Mouse (Mus musculus) erythroblast, embryonic 14.5 days (primary cell): Measurements from ENCODE around the gene Chl1. TPM values are rescaled to one million over a fixed set of nuclear protein-coding genes. Genes with fewer than 3 reads are reported as not detected.

ENCODE experiments used
- H3K27me3 ChIP-seq: 2 replicates; pipeline ENCODE4 v1.6.1; 2012; ENCODE audit warnings: inconsistent platforms; ENCODE audit not compliant: control insufficient read depth
- H3K36me3 ChIP-seq: 2 replicates; pipeline ENCODE4 v1.6.1; 2012; ENCODE audit warnings: mild to moderate bottlenecking, inconsistent platforms; ENCODE audit not compliant: control insufficient read depth
- H3K4me1 ChIP-seq: 2 replicates; pipeline ENCODE4 v1.6.1; 2012; ENCODE audit warnings: inconsistent platforms; ENCODE audit not compliant: control insufficient read depth
- H3K4me3 ChIP-seq: replicated peaks from 2 replicates; pipeline ENCODE3; 2012; ENCODE audit warnings: moderate library complexity, mild to moderate bottlenecking, inconsistent platforms
- H3K9me3 ChIP-seq: 2 replicates; pipeline ENCODE4 v1.6.1; 2012; ENCODE audit warnings: low read length, inconsistent platforms, mixed read lengths; ENCODE audit not compliant: control insufficient read depth
- GATA1 ChIP-seq: IDR thresholded peaks from 2 replicates; pipeline ENCODE4 v1.6.1; 2012; ENCODE audit warnings: low read length, inconsistent platforms, mixed read lengths
- TAL1 ChIP-seq: IDR thresholded peaks from 3 replicates; pipeline ENCODE4 v1.6.1; 2012; ENCODE audit warnings: low read length, inconsistent platforms, mixed read lengths
- polyA plus RNA-seq: library from polyadenylated mRNA; stranded (reverse); fragments of >175 nt; gene quantifications from 2 replicates; pipeline ENCODE4 v1.2.3, GENCODE M21; 2012

The Chl1 gene
- polyA plus RNA-seq, 1 experiment: 0.01 TPM

DNA sequence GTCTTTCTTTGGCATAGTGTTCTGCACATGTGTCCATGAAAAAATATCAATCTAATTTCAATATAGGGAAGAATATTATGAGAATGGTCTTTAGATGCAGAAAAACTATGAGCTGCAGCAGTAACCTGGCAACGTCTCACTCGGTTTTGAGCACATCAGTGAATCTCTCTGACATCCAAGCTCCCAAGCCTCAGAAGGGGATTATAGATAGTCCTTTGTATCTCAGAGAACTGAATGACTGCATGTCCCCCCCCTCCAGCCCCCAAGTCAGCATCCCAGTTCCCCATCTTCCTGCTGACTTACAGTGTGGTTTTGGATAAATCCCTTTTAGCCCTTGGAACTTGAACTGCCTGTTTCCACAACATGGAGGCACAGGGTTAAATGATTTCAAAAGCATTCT, 56.9 kb downstream of the Chl1 start:
- Histone ChIP-seq H3K4me1 (no peaks in the 10 kb centered on the region), H3K9me3 (no peaks in the 10 kb centered on the region), H3K36me3 (no peaks in the 10 kb centered on the region), H3K27me3 (no peaks in the 10 kb centered on the region), H3K4me3 (no peak overlapping the region)
- no peak for TF ChIP-seq GATA1
- TF ChIP-seq TAL1: no peak

DNA sequence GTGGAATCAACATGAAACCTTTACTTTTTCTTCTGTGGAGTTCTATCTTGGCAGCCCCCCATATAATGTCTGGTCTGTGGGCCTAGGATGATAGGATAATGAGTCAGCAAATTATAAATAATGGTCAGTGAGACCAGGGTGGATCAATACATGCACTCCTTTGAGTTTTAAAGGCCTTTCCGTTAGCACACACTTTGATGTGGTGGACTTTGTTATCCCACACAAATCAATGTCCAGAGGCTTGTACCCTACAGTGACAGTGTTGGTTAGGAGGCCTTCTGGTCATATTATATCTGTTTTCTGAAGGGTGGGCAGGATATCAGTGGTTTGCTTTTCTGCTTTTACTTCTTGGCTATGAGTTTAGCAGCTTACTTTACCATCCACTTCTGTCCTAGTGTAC, 62.3 kb downstream of the Chl1 start:
- TF ChIP-seq TAL1: no peak
- no peak for TF ChIP-seq GATA1
- Histone ChIP-seq H3K9me3 (no peaks in the 10 kb centered on the region), H3K4me3 (no peak overlapping the region), H3K27me3 (no peaks in the 10 kb centered on the region), H3K4me1 (no peaks in the 10 kb centered on the region), H3K36me3 (no peaks in the 10 kb centered on the region)

DNA sequence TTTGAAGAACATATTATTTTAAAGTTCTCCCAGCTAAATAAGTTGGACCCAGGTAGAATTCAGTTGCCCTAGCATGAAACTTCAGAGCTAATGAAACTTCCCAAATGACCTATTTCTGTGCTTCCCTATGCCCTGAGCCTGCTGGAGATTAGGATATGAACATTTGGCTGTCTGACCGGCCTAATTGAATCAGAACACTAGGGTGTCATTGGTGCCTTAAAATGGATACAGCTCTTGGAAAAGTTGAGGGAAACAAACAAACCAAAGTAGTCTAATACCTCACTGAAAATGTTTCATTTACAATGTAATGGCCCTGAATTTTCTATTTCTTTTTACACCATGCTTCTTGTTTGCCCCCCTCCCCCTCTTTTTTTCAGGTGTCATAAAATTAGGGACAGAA, 73.8 kb downstream of the Chl1 start:
- no peaks in the 10 kb centered on the region for H3K9me3 ChIP-seq
- no peaks in the 10 kb centered on the region for H3K27me3 ChIP-seq
- H3K4me1 ChIP-seq: no peaks in the 10 kb centered on the region
- H3K36me3 ChIP-seq: no peaks in the 10 kb centered on the region
- TF ChIP-seq TAL1 (no peak), GATA1 (no peak)
- H3K4me3 ChIP-seq: no peak overlapping the region

DNA sequence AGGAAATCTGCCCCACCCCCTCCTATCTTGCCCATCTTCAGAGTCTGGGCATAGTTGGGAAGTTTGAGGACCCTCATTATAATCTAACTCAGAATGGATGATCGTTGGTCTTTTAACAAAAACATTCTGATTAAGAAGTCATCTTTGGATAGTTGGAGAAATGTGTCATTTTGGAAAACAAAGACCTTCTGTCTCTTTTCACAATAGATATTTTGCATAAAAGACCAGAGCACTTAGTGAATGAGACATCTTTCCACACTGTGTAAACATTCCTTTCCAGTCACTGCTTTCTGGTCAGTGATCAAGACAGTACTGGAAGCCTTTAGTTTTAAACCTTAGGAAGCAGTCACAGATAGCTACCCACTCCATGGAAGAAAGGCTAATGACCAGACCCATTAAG, 75.3 kb downstream of the Chl1 start:
- Histone ChIP-seq H3K27me3 (no peaks in the 10 kb centered on the region), H3K9me3 (no peaks in the 10 kb centered on the region), H3K4me3 (no peak overlapping the region), H3K4me1 (no peaks in the 10 kb centered on the region), H3K36me3 (no peaks in the 10 kb centered on the region)
- TF ChIP-seq GATA1 (no peak), TAL1 (no peak)

DNA sequence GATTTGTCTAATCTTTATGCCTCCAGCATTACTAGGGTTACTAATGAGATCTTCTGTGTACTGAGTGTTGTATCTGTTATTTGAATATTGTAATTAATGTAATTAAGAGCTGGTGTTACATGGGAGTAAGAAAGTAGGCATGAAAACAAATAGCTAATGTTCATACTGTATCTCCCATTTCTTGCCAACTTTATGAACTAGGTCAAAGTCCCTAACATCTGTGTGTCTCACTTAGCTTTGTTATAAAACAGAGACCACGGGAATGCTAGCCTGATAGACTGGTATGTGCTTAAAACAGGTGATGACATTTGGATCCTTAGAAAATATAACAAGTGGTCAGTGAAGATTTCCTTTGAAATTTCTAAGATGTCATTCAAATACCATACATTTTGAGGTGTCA, 75.7 kb downstream of the Chl1 start:
- H3K4me1 ChIP-seq: no peaks in the 10 kb centered on the region
- no peaks in the 10 kb centered on the region for H3K36me3 ChIP-seq
- H3K9me3 ChIP-seq: no peaks in the 10 kb centered on the region
- TF ChIP-seq GATA1 (no peak), TAL1 (no peak)
- H3K27me3 ChIP-seq: no peaks in the 10 kb centered on the region
- H3K4me3 ChIP-seq: no peak overlapping the region

DNA sequence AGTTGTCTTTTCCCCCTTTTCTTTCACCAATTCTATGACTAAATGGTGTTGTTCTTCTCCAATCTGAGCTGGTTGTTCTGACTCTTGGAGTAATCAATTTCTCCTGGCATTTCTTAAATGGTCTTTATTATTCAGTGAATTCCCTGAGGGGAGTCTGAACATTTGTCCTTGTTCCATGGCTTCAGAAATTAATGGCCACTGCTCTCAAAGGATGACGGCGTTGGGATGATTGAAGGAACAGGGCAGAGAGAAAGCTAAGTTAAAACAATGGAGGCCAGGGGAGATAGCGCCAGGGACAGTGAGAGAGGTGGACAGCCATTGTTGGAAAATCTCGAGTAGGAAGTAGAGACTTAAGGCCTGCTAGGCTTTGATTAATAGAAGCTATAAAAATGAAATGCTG, 91.7 kb downstream of the Chl1 start:
- Histone ChIP-seq H3K4me3 (no peak overlapping the region), H3K9me3 (no peaks in the 10 kb centered on the region), H3K36me3 (no peaks in the 10 kb centered on the region), H3K27me3 (no peaks in the 10 kb centered on the region), H3K4me1 (no peaks in the 10 kb centered on the region)
- TF ChIP-seq TAL1: no peak
- no peak for TF ChIP-seq GATA1

DNA sequence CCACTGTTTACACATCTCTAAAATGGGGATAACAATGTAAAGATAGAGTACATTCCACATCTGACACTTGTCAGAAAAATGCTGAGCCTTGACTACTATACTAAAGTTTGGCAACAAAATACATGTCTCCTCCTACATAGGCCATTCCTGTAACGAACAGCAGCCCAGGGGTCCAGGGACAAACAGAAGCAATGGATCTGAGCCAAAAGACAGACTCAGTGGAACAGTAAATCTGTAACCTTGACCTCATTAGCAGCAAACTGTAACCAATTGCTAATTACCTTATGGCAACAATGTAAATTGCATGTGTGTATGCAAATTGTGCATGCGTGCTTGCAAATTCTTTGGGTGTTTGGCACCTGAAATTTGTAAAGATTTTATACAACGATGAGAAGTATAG, 100.3 kb downstream of the Chl1 start:
- H3K27me3 ChIP-seq: no peaks in the 10 kb centered on the region
- no peaks in the 10 kb centered on the region for H3K4me1 ChIP-seq
- no peak overlapping the region for H3K4me3 ChIP-seq
- TF ChIP-seq GATA1 (no peak), TAL1 (no peak)
- no peaks in the 10 kb centered on the region for H3K9me3 ChIP-seq
- no peaks in the 10 kb centered on the region for H3K36me3 ChIP-seq

DNA sequence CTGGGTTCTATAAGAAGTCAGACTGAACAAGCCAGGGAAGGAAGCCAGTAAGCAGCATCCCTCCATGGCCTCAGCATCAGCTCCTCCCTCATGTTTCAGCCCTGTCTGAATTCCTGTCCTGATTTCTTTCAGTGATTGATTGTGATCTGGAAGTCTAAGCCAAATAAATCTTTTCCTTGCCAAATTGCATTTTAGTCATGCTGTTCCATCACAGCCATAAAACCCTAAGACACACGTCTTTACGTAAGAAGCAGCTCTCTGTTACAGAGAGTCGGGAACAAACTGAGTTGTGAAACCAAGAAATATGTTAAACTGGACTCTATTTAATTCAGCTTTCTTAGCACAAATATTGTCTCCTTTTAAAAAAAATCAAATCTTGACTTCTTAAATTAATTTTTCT, 102.2 kb downstream of the Chl1 start:
- Histone ChIP-seq H3K4me1 (no peaks in the 10 kb centered on the region), H3K36me3 (no peaks in the 10 kb centered on the region), H3K27me3 (no peaks in the 10 kb centered on the region), H3K9me3 (no peaks in the 10 kb centered on the region), H3K4me3 (no peak overlapping the region)
- no peak for TF ChIP-seq TAL1
- no peak for TF ChIP-seq GATA1

DNA sequence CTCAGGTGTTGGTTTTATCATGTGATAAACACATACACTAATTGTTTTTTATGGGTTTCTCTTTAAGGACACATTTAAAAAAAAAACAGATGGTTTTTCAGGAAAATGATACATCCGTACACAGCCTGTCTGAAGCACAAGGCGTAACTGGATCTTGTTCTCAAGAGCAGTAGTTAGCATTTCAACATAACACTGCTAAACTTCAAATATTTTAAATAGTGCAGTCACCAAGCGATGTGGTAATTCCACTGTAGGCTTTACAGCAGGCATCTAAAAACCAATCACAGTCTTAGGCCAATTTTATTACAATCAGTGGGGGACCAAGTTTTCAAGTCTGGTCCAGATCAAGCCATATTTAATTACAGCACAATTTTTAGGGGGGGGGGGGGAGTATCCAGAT, 103.3 kb downstream of the Chl1 start:
- H3K4me1 ChIP-seq: no peaks in the 10 kb centered on the region
- TF ChIP-seq TAL1 (no peak), GATA1 (no peak)
- H3K36me3 ChIP-seq: no peaks in the 10 kb centered on the region
- H3K27me3 ChIP-seq: no peaks in the 10 kb centered on the region
- H3K9me3 ChIP-seq: no peaks in the 10 kb centered on the region
- H3K4me3 ChIP-seq: no peak overlapping the region

DNA sequence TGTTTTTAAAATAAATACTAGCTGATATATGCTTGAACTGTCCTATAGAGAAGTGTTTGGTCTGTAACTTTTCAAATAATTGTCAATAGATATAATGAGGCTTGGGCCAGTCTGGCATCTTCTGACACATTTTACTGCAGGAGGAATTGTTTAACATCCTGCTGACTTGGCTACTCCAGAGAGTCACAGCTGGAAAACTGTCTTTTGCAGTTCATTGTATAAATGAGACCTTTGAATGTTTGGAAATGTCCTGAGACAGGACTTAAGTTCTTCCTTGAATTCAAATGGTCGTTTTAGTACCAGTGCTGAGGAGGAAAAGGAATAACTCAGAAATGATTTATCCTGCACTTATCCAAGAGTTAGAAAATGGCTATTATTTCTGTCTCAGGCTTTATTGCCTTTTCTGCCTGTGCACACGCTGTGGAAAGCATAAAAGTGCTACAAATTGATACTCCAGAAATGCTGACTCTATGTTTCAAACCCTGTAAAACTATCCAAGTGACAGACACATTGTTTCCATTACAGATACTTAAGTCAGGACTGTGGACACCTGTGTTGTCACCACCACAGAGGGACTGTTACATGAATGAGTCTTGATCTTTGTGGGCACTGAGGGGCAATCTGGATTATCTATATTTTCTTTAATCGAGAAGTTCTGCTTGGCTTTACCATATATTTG, 105.7 kb downstream of the Chl1 start:
- H3K4me1 ChIP-seq: no peaks in the 10 kb centered on the region

More for the DNA sequence above, 105.7 kb downstream of the Chl1 start:
- TF ChIP-seq GATA1 (no peak), TAL1 (no peak)
- Histone ChIP-seq H3K4me3 (no peak overlapping the region), H3K27me3 (no peaks in the 10 kb centered on the region), H3K9me3 (no peaks in the 10 kb centered on the region), H3K36me3 (no peaks in the 10 kb centered on the region)
